Mouse (Mus musculus): ENCODE measurements around the gene Hdgfl2. TPM values are rescaled to one million over a fixed set of nuclear protein-coding genes. Genes with fewer than 3 reads are reported as not detected.

The Hdgfl2 gene
- total RNA-seq (2022): 100 to 1,000 TPM in 1 of 4 experiments, 10 to 100 TPM in 3; 55.6 to 123 (median 80.3) TPM

- DNase-seq: peak; percentile 100
Measured at GRCm38 (mm10) chr17:56078880-56079795, at the start of gene Hdgfl2. TSS of gene Hdgfl2 (plus strand) at chr17:56079634.

DNA sequence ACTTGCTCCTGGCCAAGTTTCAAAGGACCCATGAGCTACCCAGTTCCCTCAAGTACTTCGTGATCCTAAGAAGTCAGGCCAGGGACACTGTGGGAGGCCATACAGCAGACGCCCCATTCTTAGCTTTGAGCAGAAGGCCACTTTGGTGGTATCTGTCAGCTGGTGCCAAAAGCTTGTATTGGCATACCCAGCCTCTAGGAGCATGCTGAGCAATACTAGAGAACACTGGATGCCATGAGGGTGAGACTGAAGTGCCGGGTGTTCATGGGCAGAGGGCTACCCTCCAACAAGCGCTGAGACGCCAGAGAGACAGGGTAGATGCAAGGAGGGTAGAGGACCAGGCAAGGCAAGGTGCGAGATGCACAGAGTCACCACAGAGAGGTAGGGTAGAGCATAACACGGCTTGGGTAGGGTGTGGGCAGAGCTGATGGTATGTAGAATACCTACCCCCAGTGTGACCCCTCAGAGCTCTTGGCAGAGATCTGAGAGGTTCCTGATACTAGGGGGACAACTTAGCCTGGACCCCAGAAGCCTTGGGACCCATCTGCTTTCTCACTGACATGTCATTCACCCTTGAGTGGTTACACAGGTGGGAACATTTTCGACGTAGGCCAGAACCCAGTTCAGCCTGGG, 49.1 kb upstream of the Hdgfl2 start:
- peak; percentile 13 for DNase-seq

DNA sequence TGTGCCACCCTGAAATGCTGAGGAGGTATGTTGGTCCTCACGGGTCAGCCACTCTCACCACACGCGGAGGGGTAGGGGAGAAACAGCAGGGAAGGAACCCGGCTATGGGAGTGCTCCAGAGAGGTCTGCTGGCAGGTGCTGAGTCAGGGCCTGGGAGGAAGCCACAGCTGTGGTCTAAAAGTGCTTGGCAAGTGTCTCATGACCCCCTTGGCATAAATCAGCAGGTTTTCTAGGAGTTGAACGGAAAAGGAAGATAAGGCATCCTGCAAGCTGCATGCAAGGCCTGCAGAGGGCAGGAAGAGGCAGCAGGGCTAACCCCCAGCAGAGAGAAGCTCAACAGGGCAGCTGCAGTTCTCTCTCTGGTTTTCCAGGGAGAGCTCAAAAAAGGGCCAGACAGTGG, 48.5 kb upstream of the Hdgfl2 start:
- peak; percentile 50 for DNase-seq

- peak; percentile 13 for DNase-seq
Measured at GRCm38 (mm10) chr17:56031431-56031830, 48.0 kb upstream of the Hdgfl2 start.

DNA sequence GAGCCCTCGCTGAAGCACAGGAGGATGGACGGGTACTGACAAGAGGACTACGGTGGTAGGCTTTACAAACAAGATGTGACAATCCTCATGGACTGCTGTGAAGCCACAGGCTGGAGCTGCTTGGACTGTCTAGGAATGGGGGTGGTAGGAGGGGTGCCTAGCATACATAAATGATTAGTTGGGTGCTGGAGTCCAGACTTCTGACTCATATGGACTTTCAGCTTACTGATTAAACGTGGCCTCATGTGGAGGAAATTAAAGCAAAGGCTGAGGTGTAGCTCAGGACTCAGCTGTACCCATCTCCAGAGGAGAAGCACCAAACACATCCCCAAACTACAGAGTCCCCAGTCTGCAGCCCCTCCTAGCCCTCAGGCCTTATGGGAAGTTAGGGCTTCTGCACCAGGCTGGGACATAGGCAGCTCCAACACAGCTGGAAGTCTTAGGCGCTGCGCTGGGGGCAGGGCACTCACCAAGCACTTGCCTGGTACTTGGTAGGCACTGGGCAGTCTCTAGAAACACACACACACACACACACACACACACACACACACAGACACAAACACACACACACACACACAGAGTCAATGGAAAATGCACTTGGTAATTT, 47.2 kb upstream of the Hdgfl2 start:
- no peak for DNase-seq

GRCm38 (mm10) chr17:56032831-56033230, 46.6 kb upstream of the Hdgfl2 start:
- DNase-seq: no peak

- peak; percentile 10 for DNase-seq
Measured at GRCm38 (mm10) chr17:56034040-56034725, 45.3 kb upstream of the Hdgfl2 start.

GRCm38 (mm10) chr17:56034726-56035100, 44.7 kb upstream of the Hdgfl2 start:
- DNase-seq: peak; percentile 10

GRCm38 (mm10) chr17:56035216-56035615, 44.2 kb upstream of the Hdgfl2 start:
- DNase-seq: no peak

DNA sequence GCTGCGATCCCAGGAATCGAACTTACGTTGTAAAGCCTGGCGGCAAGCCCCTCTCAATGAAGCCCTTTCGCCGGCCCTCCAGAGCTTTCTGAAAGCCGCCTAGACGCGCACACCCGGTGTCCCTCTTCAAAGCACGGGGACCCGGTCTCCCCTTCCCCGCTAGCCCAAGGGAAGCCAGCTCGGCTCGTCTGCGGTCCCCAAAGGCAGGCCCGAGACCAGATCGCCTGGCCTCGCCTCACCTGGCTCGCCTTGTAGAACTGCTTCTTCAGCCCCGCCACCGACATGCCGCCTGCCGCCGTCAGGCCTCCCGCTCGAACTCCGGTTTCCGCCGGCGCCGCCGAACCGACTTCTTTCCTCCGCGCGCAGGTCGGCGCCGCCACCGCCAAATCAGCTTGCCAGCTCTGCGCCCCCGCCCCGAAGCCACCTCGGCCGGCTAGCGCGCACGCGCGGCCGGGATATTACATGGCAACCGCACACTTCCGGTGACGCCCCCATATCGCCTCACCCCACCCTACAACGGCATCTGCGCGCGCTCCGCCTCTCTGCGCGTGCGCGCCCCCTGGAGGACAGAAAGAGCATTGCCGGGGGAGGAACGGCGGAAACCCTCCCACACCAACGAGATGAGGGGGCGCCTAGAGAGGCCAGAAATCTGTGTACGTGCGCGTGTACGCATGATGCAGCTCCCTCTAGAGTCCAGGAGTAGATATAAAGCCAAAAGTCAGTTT, 43.1 kb upstream of the Hdgfl2 start, which contains the start of gene Sh3gl1:
TSS of gene Sh3gl1 (minus strand) at position 460 of the 725 bp plus-strand sequence.
- DNase-seq: peak; percentile 99

GRCm38 (mm10) chr17:56036901-56037287, 42.5 kb upstream of the Hdgfl2 start:
- DNase-seq: no peak

GRCm38 (mm10) chr17:56038583-56039261, 40.7 kb upstream of the Hdgfl2 start:
- DNase-seq: no peak

DNA sequence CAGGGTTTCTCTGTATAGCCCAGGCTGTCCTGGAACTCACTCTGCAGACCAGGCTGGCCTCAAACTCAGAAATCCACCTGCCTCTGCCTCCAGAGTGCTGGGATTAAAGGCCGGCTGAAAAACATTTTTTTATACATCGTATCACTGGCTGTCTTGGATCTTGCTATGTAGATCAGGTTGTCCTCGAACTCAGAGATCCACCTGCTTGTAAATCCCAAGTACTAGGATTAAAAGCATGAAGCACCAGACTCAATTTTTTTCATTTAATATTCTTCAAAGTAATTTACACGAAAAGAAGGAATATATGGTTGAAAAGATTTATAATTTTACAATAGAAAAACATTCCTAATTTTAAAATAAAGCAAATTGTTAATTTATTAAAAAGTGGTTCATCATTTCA, 40.1 kb upstream of the Hdgfl2 start:
- DNase-seq: no peak

- DNase-seq: peak; percentile 98
Measured at GRCm38 (mm10) chr17:56040030-56040856, 39.2 kb upstream of the Hdgfl2 start, which contains the start of gene Chaf1a. TSS of gene Chaf1a (plus strand) at chr17:56040439.

- no peak for DNase-seq
Measured at GRCm38 (mm10) chr17:56040857-56041163, 38.6 kb upstream of the Hdgfl2 start.

GRCm38 (mm10) chr17:56051369-56051768, 28.1 kb upstream of the Hdgfl2 start:
- no peak for DNase-seq

- no peak for DNase-seq
Measured at GRCm38 (mm10) chr17:56054938-56055337, 24.5 kb upstream of the Hdgfl2 start.

- DNase-seq: no peak
Measured at GRCm38 (mm10) chr17:56055945-56056678, 23.3 kb upstream of the Hdgfl2 start.

GRCm38 (mm10) chr17:56057381-56058120, 21.9 kb upstream of the Hdgfl2 start:
- no peak for DNase-seq
